Mouse (Mus musculus) telencephalon, adult 2 months (tissue): ENCODE results near the gene Stil.

Experiments used
- DNase-seq: peaks from one replicate; pipeline ENCODE4 v3.0.0-alpha.2; 2011; ENCODE audit warnings: low read depth, low spot score

Stil gene

DNA sequence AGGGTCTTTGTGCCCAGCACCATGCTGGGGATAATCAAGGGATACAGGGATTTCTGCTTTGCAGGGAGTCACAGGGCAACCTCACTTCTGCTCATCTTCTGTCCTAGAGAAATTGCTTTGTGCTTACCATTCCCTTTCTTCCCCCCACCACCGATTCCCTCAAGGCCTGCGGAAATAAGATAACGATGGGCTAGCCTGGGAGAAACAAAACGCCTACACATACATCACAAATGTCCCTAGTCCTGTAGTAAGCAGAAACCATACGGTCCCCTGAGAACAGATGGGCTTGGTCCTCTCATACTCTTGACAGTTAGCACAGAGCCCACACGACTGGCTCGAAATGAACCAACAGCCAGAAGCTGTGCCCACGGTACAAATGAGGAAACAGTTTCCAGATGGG, 48.2 kb downstream of the Stil start:
- no peak for DNase-seq

DNA sequence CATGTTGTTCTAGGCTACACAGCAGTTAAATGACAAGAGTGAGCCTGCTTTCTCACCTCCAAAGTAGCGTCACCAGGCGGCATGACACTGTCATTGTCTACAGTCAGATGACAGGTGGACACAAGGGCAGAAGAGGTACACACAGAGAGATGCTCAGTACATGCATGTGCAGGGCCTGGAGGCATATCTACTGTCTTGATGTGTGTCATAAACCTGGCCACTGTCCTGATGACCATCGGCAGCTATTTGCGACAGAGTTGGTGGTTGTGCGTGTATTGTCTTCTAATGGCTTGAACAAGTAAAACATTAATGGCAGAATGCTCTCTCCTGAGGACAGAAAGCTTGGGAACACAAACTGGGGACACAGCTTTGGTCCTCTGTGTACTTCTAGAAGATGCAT, 51.3 kb downstream of the Stil start:
- no peak for DNase-seq

DNA sequence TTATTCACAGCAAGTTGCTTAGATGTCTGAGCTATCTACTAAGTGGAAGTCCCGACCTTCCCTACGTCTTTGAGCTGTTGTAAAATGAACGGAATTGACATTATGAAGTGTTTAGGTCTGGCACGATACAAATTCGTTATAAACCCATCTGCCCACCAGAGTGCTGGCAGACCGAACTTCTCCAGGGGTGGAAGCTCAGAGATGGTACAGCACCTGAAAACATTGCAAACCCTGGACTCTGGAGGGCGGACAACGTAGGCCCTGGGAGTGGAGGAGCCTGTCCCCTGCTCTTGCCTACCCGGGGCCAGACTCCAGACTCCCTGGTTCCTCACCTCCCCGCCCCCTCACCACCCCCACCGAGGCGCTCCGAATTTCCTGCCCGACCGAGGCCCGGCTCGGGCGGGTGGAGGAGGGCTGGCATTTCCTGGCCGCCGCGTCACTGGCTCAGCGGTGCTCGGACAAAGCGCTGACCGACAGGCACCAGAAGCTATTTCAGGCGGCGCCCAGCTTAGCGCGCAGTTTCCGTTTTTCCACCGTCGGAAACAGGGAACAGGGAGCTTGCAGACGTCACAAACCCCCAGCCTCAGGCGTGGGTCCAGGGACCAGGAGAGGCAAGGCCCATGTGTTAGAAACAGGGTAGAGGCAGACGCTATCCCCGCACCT, 52.5 kb downstream of the Stil start:
- no peak for DNase-seq

DNA sequence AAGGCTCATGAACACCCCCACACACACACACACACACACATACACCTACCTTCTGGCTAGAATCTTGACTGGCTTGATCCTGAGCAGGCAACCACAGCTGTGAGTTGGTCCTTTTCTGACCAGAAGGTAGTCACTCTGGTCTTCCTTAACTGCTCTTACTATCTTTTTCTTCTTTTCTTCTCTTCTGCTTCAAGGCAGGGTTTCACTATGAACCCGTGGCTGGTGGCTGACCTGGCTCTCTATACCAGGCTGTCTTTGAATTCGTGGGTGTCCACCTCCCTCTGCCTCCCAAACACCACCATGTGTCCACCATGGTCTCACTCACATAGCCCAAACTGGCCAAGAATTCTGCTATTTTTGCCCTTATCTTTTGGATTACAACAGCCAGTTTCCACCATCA, 55.1 kb downstream of the Stil start:
- no peak for DNase-seq

DNA sequence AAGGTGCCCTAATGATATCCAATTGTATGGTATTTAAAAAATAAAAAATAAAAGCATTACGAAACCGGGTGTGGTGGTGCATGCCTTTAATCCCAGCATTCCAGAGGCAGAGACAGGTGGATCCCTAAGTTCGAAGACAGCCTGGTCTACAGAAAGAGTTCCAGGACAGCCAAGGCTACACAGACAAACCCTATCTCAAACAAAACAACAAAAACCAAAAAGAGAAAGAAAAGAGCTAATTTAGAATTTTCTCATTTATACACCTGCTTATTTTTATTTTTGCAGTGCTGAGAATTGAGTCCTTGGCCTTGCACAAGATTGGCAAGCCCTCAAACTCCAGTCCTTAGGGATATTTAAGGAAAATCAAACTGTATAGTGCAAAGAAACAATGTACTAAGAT, 55.7 kb downstream of the Stil start:
- no peak for DNase-seq

DNA sequence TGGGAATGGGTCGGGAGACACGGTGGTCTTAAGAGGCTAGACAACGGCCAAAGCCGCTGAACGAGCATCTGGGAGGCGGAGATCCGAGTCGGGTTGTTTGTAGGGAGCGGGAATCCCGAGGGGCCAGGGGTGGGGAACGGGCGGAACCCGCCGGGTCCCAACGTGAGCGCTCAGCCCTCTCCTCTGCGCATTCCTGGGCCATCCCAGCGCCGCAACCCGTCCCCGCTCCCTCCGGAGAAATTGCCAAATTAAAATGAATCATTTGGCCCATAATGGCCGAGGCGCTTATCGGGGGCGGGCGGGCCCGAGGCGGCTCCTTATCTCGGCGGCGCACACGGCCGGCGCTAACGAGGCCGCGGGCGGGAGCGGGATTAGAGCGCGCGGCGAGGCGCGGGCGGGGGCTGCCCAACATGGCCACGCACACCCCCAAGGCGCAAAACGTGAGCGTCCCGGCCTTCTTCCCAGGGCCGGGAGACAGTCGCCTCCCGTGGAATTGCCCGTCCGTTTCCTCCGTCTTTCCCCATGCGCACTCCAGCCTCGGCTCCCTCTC, 56.5 kb downstream of the Stil start, which contains the start of gene Tal1:
Tal1 (plus strand) TSS at position 56 of the 550 bp plus-strand sequence.
- no peak for DNase-seq

DNA sequence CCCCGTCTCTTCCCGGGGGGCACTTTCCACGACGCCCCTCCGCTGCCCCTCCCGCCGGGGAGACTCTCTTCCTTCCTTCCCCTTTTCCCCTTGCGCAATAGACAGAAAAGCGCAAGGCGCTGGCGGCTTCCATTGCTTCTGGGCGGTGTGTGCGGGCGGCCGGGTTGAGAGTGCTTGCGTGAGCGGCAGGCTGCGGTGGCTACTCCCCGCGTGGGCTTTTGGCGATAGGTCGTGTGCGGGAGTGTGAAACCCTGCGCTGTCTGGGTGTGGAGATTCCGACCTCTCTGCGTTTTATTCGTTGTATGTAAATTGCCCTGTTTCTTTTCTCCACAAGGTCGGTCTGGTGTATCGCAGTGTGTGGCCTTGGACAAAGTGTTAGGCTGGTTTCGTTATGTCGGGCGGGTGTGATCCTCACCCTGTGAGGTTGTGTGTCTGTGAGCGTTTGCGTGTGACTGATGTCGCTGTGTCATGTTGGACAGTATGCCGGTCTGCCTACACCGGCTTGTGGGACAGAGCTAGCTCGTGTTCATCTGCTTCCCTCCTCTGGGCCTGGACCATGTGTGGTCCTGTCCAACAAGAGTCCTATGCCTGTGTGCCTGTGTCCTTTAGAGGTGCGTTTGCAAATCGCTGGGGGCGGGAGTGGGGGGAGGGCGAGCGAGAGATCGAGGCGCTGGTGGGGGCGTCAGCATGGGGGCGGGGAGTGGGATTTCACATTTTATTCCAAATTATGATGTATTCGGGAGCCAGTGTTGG, 57.1 kb downstream of the Stil start:
- DNase-seq = no peak

DNA sequence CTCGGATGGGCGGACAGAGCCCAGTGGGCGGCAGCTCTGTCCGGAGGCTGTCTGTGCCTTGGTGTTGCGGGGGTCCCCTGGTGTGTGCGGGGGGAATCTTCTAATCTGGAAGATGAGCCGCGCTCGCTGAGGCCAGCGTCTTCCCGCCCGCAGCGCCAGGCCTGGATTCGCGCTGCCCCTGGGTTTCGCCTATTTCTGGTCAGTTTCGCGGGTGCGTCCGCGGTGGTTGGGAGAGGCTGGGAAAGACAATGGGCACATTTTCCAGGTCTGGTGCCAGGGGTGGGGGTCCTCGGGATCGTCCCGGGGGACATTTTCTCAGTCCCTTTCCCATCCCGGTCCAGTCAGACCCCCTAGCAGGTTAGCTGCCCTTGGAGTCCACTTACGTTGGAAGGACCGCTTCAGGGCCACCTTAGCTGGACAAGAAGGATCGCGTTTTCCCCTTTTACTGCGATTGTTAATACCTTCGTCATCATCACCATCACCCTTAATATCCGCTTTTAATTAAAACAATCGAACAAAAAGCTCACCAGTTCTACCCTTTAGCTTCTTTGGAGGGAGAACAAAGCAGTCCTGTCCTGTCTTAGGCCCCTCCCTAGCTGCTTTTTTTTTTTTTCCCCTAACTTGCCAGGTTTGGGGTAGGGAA, 57.8 kb downstream of the Stil start:
- no peak for DNase-seq

DNA sequence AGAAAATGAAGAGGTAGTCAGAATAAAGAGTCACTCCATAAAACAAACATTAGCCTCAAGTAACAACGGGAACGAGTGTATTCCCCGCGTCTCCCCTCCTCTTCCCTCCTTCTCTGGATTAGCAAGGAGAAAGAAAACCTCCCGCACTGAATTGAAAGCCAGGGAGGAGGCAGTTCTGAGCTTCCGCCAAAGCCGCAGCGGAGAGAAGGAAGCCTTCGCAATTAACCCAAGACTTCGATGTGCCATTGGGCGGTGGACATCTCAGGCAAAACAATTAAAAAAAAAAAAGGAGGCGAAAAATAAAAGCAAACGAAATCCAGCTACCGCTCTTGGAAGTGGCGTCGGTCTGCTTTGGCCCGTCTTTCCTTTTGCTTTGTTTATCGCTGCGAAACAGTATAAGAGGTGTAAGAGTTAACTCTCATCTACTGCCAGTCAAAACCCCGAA, 58.4 kb downstream of the Stil start:
- no peak for DNase-seq

DNA sequence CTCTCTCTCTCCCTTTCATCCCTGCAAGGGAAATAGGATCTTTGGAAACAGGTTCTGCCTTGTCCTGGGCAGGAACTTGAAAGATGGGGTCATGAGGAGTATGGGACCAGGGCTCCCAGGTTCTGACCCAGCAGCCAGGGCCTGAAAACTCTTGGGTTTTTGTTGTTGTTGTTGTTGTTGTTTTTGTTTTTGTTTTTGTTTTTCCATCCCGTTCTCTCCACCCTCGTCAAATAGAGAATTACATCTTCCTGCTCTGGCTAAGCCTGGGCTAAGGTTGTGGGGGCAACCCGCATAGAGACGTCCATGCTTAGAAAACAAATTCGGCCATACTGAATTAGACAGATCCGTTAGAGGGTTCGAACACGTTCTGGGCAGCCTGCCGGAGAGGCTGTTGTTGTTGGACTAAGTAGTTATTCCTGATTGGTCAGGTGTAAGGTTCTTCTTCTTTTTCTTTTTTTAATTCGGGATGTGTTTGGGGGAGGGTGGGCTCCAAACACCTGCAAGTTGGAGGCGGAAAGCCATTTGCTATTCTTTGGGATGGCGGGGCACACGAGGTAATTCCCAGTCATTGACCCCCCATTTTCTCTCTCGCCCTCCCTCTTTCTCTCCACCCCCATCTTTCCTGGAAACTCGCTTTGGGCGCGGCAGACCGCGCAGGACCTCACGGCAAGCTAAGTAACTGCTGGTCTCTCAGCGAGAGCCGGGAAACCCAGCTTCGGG, 59.1 kb downstream of the Stil start:
- DNase-seq = no peak

DNA sequence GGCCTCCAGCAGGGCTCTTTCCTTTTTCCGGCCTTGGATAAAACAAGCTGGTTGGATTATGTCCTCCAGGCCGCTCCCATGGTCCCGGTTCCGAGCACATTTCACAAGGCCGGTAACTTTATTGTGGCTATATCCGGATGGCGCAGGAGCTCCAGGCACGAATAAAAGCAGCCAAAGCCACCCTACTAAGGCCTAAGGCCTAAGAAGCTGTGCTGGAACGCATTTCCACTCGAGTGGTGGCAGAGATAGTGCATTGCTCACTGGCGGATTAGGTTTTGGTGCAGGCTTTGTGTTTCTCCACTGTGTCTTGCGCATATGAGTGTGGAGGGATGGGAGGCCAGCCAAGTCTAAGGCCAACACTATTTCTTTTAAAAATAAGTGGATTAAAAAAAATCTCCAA, 59.9 kb downstream of the Stil start:
- no peak for DNase-seq

DNA sequence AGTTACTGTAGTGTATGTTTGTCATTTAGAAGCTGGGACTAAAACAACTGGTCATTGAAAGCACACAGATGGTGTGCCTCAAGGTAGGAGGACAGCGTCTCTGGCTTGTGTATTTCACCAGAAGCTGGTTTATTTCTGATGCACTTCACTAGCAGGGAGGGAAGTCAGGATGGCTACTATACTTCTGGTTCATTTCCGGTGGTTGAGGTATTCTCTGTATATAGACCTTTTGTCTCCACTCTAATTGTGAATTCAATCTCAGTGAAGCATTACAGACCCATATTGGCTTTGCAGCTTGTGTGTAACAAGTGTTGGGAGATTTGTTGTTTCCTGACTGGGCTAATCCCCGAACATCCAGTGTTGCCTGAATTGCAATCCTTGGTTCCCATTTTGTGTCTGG, 60.8 kb downstream of the Stil start:
- no peak for DNase-seq

DNA sequence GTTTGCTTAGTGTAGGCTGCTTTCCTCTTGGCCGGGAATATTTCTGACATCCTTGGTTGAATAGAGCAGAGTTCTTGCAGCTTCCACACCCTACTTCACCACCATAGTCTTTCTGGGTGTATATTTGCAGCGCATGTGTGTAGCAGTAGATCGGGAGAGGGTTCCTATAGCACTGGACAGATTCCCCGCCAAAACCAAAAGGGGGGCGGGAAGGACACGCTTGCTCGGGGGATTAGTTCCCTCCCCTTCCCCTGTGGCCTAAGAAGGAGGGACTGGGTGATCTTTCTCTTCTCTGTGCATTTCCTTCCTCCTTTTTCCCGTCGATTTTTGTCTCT, 62.5 kb downstream of the Stil start:
- no peak for DNase-seq

DNA sequence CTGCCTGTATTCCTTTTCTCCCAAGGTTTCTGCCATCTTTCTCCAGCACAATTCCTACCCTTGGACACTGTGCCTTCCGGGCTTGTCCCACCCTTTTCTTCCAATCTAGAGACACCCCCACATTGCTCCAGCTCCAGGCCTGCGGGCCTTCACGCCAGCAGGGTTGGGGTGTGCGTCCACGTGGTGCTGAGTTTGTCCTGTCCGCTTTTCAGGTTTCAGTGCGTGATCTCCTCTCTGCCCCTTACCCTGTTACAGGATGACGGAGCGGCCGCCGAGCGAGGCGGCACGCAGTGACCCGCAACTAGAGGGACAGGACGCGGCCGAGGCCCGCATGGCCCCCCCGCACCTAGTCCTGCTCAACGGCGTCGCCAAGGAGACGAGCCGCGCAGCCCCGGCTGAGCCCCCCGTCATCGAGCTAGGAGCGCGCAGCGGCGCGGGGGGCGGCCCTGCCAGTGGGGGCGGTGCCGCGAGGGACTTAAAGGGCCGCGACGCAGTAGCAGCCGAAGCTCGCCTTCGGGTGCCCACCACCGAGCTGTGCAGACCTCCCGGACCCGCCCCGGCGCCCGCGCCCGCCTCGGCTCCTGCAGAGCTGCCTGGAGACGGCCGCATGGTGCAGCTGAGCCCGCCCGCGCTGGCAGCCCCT, 63.0 kb downstream of the Stil start:
- DNase-seq = no peak

DNA sequence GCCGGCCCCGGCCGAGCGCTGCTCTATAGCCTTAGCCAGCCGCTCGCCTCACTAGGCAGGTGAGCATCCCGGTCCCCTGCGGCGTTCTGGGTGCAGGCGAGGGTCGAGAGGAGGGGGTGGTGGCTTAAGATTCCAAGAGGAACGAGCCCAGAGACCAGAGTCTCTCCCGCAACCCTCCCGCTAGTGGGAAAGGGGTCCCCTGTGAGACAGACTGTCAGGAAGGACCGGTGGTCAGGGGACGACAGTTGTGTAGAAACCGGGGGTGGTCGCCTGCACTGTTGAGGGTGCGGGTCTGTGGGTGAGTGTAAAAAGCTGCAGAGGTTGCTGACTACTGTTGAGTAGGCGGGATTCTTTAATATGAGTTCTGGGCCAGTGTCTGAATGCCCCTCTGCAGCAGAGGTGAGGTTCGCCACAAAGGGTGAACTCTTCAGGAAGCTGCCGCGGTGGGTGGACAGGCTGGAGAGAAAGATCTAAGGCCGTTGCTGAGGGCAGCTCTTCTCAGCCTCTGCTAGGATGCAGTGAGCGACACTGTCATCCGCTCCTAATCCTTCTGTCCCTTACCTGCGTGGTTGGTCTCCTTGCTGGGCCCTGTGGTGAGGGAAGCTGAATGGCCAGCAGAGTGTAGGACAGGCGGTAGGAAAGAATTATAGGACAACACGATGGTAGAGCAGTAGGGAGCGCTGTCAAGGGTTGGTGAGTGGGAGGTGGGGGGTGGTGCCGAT, 63.7 kb downstream of the Stil start:
- no peak for DNase-seq

DNA sequence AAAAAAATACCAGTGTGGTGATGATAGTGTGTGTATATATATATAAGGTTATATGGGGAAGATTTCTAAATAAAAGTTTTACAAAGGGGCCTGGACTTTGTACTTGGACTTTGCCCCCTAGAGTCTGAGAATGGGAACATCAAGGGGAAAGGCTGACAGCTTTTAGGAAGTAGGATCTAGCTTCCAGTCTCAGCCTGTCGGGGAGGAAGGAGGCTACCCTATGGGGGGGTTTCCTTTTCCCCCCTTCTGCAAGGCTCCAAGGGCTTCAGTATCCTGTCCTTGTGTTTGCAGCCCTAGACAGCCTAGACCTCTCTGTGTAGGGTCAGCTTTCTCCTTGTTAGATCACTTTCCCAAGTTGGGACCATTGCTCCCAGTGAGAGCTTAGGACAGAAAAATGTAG, 71.7 kb downstream of the Stil start:
- DNase-seq = no peak

DNA sequence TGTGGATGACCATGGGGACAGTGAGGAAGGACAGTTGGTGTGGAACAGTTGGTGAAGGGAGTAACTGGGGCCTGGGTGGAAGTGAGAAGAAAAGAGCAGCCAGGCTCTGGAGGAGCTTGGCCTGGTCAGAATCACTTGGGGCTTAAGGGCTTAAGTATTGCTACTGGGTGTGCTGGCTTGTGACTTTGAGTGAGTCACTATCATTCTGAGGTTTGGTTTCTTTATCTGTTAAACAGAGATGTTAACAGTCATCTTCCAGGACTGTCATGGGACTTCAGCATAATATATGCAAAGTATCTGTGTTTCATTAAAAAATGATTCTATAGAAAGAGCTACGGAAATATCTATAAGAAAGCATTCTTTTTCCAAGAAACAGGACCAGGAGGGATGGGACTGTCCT, 74.8 kb downstream of the Stil start:
- DNase-seq = no peak

DNA sequence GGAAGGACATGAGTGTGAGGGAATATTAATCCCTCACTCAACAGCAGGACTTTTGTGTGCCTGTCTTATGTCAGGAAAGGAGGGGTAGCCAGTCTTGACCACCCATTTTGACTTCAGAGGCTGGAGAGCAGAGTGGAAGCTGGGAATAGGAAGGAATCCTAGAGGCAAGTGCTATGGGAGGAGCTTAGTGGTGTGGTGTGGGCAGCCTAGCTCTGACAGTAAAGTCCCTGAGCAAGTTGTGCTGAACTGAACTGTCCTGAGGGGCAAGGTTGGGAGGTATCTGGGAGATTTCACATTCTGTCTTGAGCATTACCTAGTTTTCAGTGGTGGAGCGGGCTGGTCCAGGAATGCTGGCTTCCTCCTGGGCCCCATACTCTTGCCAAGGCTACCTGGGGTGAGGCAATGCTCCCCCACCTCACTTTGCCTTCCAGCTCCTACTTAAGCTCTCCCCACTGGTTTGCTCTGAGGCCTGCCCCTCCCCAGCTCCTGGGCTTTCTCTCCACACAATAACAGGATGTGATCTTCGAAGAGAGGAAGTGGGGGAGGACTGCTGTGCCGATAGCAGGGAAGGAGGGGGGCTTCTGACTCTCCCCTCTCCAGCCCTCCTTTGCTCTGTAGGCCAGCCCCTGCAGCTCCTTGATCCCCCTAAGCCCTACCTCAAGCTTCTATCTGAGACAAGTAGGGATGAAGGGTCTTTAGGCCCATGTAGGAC, 75.4 kb downstream of the Stil start:
- no peak for DNase-seq

DNA sequence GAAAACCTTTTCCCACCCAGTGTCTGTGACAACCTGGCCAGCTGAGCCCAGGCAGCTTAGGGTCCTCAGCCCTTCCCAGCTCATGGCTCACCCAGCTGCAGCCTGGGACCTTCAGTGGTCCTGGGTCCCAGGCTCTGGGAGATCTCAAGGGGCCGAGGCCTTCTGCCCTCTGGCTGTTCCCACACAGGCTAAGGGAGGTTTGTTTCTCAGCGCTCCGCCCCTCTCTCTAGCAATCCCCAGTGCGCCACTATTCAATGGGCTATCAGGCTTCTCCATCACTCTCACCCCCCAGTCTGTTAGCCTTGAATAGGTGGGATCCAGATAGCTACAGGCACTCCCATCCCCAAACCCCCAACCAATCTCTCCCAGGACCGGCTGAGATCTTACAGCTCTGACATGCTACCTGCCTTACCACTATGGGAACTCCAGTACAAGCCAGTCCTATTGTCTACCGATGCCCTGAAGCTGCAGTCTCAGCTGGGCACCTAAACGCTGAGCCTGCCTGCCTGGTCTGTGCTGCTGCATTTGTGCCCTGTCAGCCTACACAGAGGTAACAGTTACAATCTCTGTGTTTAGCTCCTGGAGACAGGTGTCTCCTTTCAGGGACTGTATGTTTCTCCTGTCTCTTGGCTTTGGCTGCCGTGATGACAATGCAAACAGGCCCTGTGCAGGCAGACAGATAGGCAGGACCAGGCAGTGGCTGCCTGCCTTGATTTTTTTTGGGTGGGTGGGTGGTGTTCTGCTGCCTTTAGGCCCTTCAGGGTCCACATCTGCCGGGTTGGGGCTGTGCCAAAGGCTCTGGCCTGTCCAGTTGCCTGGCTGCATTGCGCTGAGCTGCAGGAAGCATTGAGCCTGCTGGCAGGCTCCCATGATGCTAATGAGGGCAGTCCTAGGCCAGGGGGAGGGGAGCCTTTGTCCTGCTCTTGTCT, 79.2 kb downstream of the Stil start:
- DNase-seq = no peak
